Mouse (Mus musculus): ENCODE data around the gene Olfr684. TPM values are rescaled to one million over a fixed set of nuclear protein-coding genes. Genes with fewer than 3 reads are reported as not detected.

The Olfr684 gene
- not detected in 2 replicates for polyA plus RNA-seq (2021; fragmentation: Nextera tagmentation)
- long read RNA-seq, experiment 1, result 0 reads
- long read RNA-seq, experiment 2, result 0 reads

GRCm38 (mm10) chr7:105163553-105163952 is at the start of gene Olfr684:
Olfr684 (minus strand) TSS chr7:105163653.

GRCm38 (mm10) chr7:105207385-105207784 is 43.9 kb upstream of the Olfr684 start, which contains the start of gene Olfr686:
Olfr686 (minus strand) TSS chr7:105207485.

DNA sequence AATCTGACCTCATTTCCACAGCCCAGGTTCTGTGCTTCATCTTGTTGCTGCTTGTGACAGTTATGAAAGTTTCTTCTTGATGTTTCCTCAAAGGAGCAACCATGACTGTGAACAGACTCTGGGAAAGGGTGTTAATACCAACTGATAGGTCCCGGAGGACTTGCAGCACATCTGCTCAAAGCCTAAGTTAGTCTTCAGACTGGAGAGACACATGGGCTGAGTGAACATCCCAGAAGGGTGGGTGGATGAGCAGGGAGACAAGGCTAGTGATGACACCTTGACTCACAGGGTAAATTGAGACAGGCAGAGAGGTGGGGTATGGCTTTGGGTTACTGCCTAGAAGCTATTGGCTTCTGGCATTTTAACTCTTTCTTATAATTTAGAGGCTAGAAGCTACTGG is 22.5 kb upstream of the Olfr684 start, which contains the start of gene Olfr685:
Gene Olfr685 (minus strand): TSS at position 101 of the 400 bp plus-strand sequence.

DNA sequence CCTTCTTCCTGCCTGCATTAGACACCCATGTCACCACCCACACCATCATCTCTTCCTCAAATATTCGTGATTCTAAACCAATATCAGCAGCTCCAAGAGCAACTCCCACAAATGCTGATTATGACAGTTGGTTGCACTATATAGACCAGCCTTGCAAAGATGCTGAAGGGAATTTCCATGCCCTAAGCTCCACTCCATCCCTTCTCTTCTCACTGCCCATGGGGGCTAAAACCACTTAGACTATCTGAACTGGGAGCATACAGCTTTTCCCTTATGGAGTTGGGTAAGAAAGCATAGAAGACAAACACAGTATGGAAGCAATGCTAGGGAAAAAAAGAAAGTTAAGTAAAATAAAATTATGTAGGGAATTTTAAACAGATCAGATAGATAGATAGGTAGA is 16.5 kb downstream of the Olfr684 start, which contains the start of gene Olfr683:
Gene Olfr683 (minus strand): TSS at position 101 of the 400 bp plus-strand sequence.

DNA sequence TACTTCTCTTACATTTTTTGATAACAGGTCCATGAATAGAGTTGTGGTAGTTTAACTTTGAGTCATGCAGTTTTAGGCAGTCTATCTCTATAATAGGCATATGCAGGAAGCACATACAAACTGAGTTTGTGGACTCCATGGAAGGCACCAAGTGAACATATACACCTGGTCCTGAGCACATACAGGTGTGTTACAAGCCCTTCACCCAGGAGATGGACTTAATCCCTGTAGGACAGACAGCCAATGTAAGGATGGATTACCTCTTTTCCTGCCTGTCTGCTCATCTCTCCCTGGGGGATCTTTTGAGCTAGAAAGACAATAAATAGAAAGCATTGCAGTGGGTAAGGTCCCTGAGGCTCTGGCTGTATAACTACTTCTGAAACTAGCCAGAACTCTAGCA is 46.9 kb downstream of the Olfr684 start, which contains the start of gene Olfr681:
Gene Olfr681 (plus strand): TSS at position 301 of the 400 bp plus-strand sequence.

Other genes starting within 250 kb of the Olfr684 start
- not detected in 2 replicates for gene Olfr667, start 242.2 kb downstream of the Olfr684 start, polyA plus RNA-seq (2021; fragmentation: Nextera tagmentation)
- not detected in 2 replicates for gene Olfr668, start 235.6 kb downstream of the Olfr684 start, polyA plus RNA-seq (2021; fragmentation: Nextera tagmentation)
- not detected in 2 replicates for gene Olfr669, start 229.4 kb downstream of the Olfr684 start, polyA plus RNA-seq (2021; fragmentation: Nextera tagmentation)
- not detected in 2 replicates for gene Olfr670, start 201.0 kb downstream of the Olfr684 start, polyA plus RNA-seq (2021; fragmentation: Nextera tagmentation)
- not detected in 2 replicates for gene Olfr671, start 184.5 kb downstream of the Olfr684 start, polyA plus RNA-seq (2021; fragmentation: Nextera tagmentation)
- gene Olfr672, start 161.6 kb downstream of the Olfr684 start, polyA plus RNA-seq (2021; fragmentation: Nextera tagmentation), result not detected in 2 replicates
- not detected in 2 replicates for gene Olfr675, start 135.2 kb downstream of the Olfr684 start, polyA plus RNA-seq (2021; fragmentation: Nextera tagmentation)
- gene Olfr676, start 131.0 kb downstream of the Olfr684 start, polyA plus RNA-seq (2021; fragmentation: Nextera tagmentation), result not detected in 2 replicates
- gene Olfr677, start 112.3 kb downstream of the Olfr684 start, polyA plus RNA-seq (2021; fragmentation: Nextera tagmentation), result not detected in 2 replicates
- not detected in 2 replicates for gene Olfr678, start 99.2 kb downstream of the Olfr684 start, polyA plus RNA-seq (2021; fragmentation: Nextera tagmentation)
- gene Olfr679, start 82.4 kb downstream of the Olfr684 start, polyA plus RNA-seq (2021; fragmentation: Nextera tagmentation), result not detected in 2 replicates
- gene Olfr680-ps1, start 70.8 kb downstream of the Olfr684 start, polyA plus RNA-seq (2021; fragmentation: Nextera tagmentation), result not detected in 2 replicates
- gene Olfr681, start 46.8 kb downstream of the Olfr684 start, polyA plus RNA-seq (2021; fragmentation: Nextera tagmentation), result not detected in 2 replicates
- gene Olfr683, start 16.6 kb downstream of the Olfr684 start, polyA plus RNA-seq (2021; fragmentation: Nextera tagmentation), result not detected in 2 replicates
- gene Olfr685, start 22.4 kb upstream of the Olfr684 start, polyA plus RNA-seq (2021; fragmentation: Nextera tagmentation), result not detected in 2 replicates
- not detected in 2 replicates for gene Olfr686, start 43.8 kb upstream of the Olfr684 start, polyA plus RNA-seq (2021; fragmentation: Nextera tagmentation)
- gene Olfr688, start 124.4 kb upstream of the Olfr684 start, polyA plus RNA-seq (2021; fragmentation: Nextera tagmentation), result not detected in 2 replicates
- gene Olfr689, start 147.5 kb upstream of the Olfr684 start, polyA plus RNA-seq (2021; fragmentation: Nextera tagmentation), result not detected in 2 replicates
- not detected in 2 replicates for gene Olfr690, start 170.5 kb upstream of the Olfr684 start, polyA plus RNA-seq (2021; fragmentation: Nextera tagmentation)
- 0.15 TPM in 1 of 2 replicates, not detected in the other for gene Olfr691, start 178.6 kb upstream of the Olfr684 start, polyA plus RNA-seq (2021; fragmentation: Nextera tagmentation)
- not detected in 2 replicates for gene Olfr692, start 204.6 kb upstream of the Olfr684 start, polyA plus RNA-seq (2021; fragmentation: Nextera tagmentation)
- not detected in 2 replicates for gene Gm5901, start 211.4 kb upstream of the Olfr684 start, polyA plus RNA-seq (2021; fragmentation: Nextera tagmentation)
- gene Fam160a2, start 236.4 kb upstream of the Olfr684 start, polyA plus RNA-seq (2021; fragmentation: Nextera tagmentation), result 31.5 and 42.0 TPM in 2 replicates
- gene Cnga4, start 240.9 kb upstream of the Olfr684 start, polyA plus RNA-seq (2021; fragmentation: Nextera tagmentation), result 0.14 and 0.24 TPM in 2 replicates